Mouse (Mus musculus): Measurements from ENCODE around the gene Dnah8. TPM values are rescaled to one million over a fixed set of nuclear protein-coding genes. Genes with fewer than 3 reads are reported as not detected.
"Not testable (repeated sequence)": the region's sequence is repeated elsewhere in the genome, so short reads cannot be mapped to it uniquely, and the experiment has no call there.

Gene Dnah8
- polyA plus RNA-seq, 1 experiment from 2014 or later = 2.1 TPM

GRCm38 (mm10) chr17:30623200-30623599 lies 954 bp upstream of the Dnah8 start:
- Histone ChIP-seq H3K36me3 (ENCODE audit: control insufficient read depth, insufficient read depth, low read length) (no peaks in the 10 kb centered on the region), H3K4me1 (ENCODE audit: control insufficient read depth, insufficient read depth, low read length) (no peaks in the 10 kb centered on the region), H3K9me3 (ENCODE audit: control insufficient read depth, low read length) (no peaks in the 10 kb centered on the region), H3K4me3 (replicated peaks; ENCODE audit: low read depth, low read length) (no peak overlapping the region), H3K27ac (replicated peaks; ENCODE audit: low read depth, low read length) (no peak overlapping the region), H3K4me2 (ENCODE audit: low read length) (no peak overlapping the region), H3K9ac (replicated peaks; ENCODE audit: low read length) (no peak overlapping the region), H3K27me3 (ENCODE audit: control insufficient read depth, insufficient read depth, low read length) (no peaks in the 10 kb centered on the region)
- ATAC-seq (ENCODE audit: low FRiP score, low TSS enrichment) = no peak
- DNase-seq = no peak
- 82% methylated on average over 3 of the region's 3 CpGs for WGBS

- not testable (repeated sequence) for H3K9ac ChIP-seq (replicated peaks; ENCODE audit: low read length); H3K4me3 ChIP-seq (replicated peaks; ENCODE audit: low read depth, low read length); H3K9me3 ChIP-seq (ENCODE audit: control insufficient read depth, low read length); H3K27me3 ChIP-seq (ENCODE audit: control insufficient read depth, insufficient read depth, low read length); H3K4me2 ChIP-seq (ENCODE audit: low read length); H3K36me3 ChIP-seq (ENCODE audit: control insufficient read depth, insufficient read depth, low read length); ATAC-seq (ENCODE audit: low FRiP score, low TSS enrichment); H3K27ac ChIP-seq (replicated peaks; ENCODE audit: low read depth, low read length); H3K4me1 ChIP-seq (ENCODE audit: control insufficient read depth, insufficient read depth, low read length); DNase-seq
- WGBS = no CpG with 5 or more reads among the region's 20 CpGs
Observed at GRCm38 (mm10) chr17:30626719-30627118, 2.6 kb downstream of the Dnah8 start, which contains the start of gene Glo1. TSS of gene Glo1 (minus strand) at chr17:30626871.

- DNase-seq = peak; percentile 49
- no peak overlapping the region for H3K4me3 ChIP-seq (replicated peaks; ENCODE audit: low read depth, low read length)
- H3K36me3 ChIP-seq (ENCODE audit: control insufficient read depth, insufficient read depth, low read length) = no peaks in the 10 kb centered on the region
Observed at GRCm38 (mm10) chr17:30635367-30635766, 11.2 kb downstream of the Dnah8 start.

GRCm38 (mm10) chr17:30637714-30638113 lies 13.6 kb downstream of the Dnah8 start:
- Histone ChIP-seq H3K4me2 (ENCODE audit: low read length) (no peak overlapping the region), H3K4me3 (replicated peaks; ENCODE audit: low read depth, low read length) (no peak overlapping the region), H3K27me3 (ENCODE audit: control insufficient read depth, insufficient read depth, low read length) (no peaks in the 10 kb centered on the region), H3K36me3 (ENCODE audit: control insufficient read depth, insufficient read depth, low read length) (no peaks in the 10 kb centered on the region), H3K27ac (replicated peaks; ENCODE audit: low read depth, low read length) (no peak overlapping the region), H3K9me3 (ENCODE audit: control insufficient read depth, low read length) (no peaks in the 10 kb centered on the region), H3K9ac (replicated peaks; ENCODE audit: low read length) (no peak overlapping the region), H3K4me1 (ENCODE audit: control insufficient read depth, insufficient read depth, low read length) (0 out of 2 replicates have a peak, but pooled peaks cover 3% of the 10 kb centered on the region)
- WGBS = 68% methylated on average over 1 of the region's 1 CpGs
- ATAC-seq (ENCODE audit: low FRiP score, low TSS enrichment) (no peak), DNase-seq (no peak)

More at GRCm38 (mm10) chr17:30635367-30635766, 11.2 kb downstream of the Dnah8 start:
- Histone ChIP-seq H3K4me2 (ENCODE audit: low read length) (peak overlapping the region; percentile 19; the same call in 1 of the 2 replicates), H3K9me3 (ENCODE audit: control insufficient read depth, low read length) (no peaks in the 10 kb centered on the region), H3K27me3 (ENCODE audit: control insufficient read depth, insufficient read depth, low read length) (no peaks in the 10 kb centered on the region), H3K27ac (replicated peaks; ENCODE audit: low read depth, low read length) (no peak overlapping the region), H3K9ac (replicated peaks; ENCODE audit: low read length) (no peak overlapping the region), H3K4me1 (ENCODE audit: control insufficient read depth, insufficient read depth, low read length) (0 out of 2 replicates have a peak, but pooled peaks cover 3% of the 10 kb centered on the region)
- ATAC-seq (ENCODE audit: low FRiP score, low TSS enrichment) = no peak
- 12% methylated on average over 17 of the region's 17 CpGs for WGBS

- Histone ChIP-seq H3K9ac (replicated peaks; ENCODE audit: low read length) (no peak overlapping the region), H3K9me3 (ENCODE audit: control insufficient read depth, low read length) (no peaks in the 10 kb centered on the region), H3K27me3 (ENCODE audit: control insufficient read depth, insufficient read depth, low read length) (no peaks in the 10 kb centered on the region), H3K27ac (replicated peaks; ENCODE audit: low read depth, low read length) (no peak overlapping the region), H3K36me3 (ENCODE audit: control insufficient read depth, insufficient read depth, low read length) (no peaks in the 10 kb centered on the region), H3K4me2 (ENCODE audit: low read length) (no peak overlapping the region), H3K4me1 (ENCODE audit: control insufficient read depth, insufficient read depth, low read length) (0 out of 2 replicates have a peak, but pooled peaks cover 3% of the 10 kb centered on the region), H3K4me3 (replicated peaks; ENCODE audit: low read depth, low read length) (no peak overlapping the region)
- DNase-seq (no peak), ATAC-seq (ENCODE audit: low FRiP score, low TSS enrichment) (no peak)
- WGBS = 71% methylated on average over 2 of the region's 2 CpGs
Observed at GRCm38 (mm10) chr17:30638996-30639395, 14.8 kb downstream of the Dnah8 start.

- ATAC-seq (ENCODE audit: low FRiP score, low TSS enrichment) = no peak
- Histone ChIP-seq H3K27ac (replicated peaks; ENCODE audit: low read depth, low read length) (no peak overlapping the region), H3K9me3 (ENCODE audit: control insufficient read depth, low read length) (no peaks in the 10 kb centered on the region), H3K4me2 (ENCODE audit: low read length) (no peak overlapping the region), H3K4me3 (replicated peaks; ENCODE audit: low read depth, low read length) (no peak overlapping the region), H3K36me3 (ENCODE audit: control insufficient read depth, insufficient read depth, low read length) (no peaks in the 10 kb centered on the region), H3K4me1 (ENCODE audit: control insufficient read depth, insufficient read depth, low read length) (0 out of 2 replicates have a peak, but pooled peaks cover 3% of the 10 kb centered on the region), H3K9ac (replicated peaks; ENCODE audit: low read length) (no peak overlapping the region), H3K27me3 (ENCODE audit: control insufficient read depth, insufficient read depth, low read length) (no peaks in the 10 kb centered on the region)
- WGBS = 93% methylated on average over 5 of the region's 5 CpGs
- no peak for DNase-seq
Observed at GRCm38 (mm10) chr17:30640896-30641295, 16.7 kb downstream of the Dnah8 start.

- Histone ChIP-seq H3K4me1 (ENCODE audit: control insufficient read depth, insufficient read depth, low read length) (no peaks in the 10 kb centered on the region), H3K9me3 (ENCODE audit: control insufficient read depth, low read length) (no peaks in the 10 kb centered on the region), H3K27me3 (ENCODE audit: control insufficient read depth, insufficient read depth, low read length) (no peaks in the 10 kb centered on the region), H3K4me3 (replicated peaks; ENCODE audit: low read depth, low read length) (no peak overlapping the region), H3K27ac (replicated peaks; ENCODE audit: low read depth, low read length) (no peak overlapping the region), H3K4me2 (ENCODE audit: low read length) (no peak overlapping the region), H3K9ac (replicated peaks; ENCODE audit: low read length) (no peak overlapping the region), H3K36me3 (ENCODE audit: control insufficient read depth, insufficient read depth, low read length) (no peaks in the 10 kb centered on the region)
- no peak for ATAC-seq (ENCODE audit: low FRiP score, low TSS enrichment)
- 94% methylated on average over 3 of the region's 3 CpGs for WGBS
- DNase-seq = no peak
Observed at GRCm38 (mm10) chr17:30648770-30649169, 24.6 kb downstream of the Dnah8 start.

- H3K9me3 ChIP-seq (ENCODE audit: control insufficient read depth, low read length) = no peaks in the 10 kb centered on the region
- no peaks in the 10 kb centered on the region for H3K4me1 ChIP-seq (ENCODE audit: control insufficient read depth, insufficient read depth, low read length)
- no peaks in the 10 kb centered on the region for H3K36me3 ChIP-seq (ENCODE audit: control insufficient read depth, insufficient read depth, low read length)
- no peak for DNase-seq
- no peak overlapping the region for H3K9ac ChIP-seq (replicated peaks; ENCODE audit: low read length)
- no peak overlapping the region for H3K4me3 ChIP-seq (replicated peaks; ENCODE audit: low read depth, low read length)
- H3K4me2 ChIP-seq (ENCODE audit: low read length) = no peak overlapping the region
- ATAC-seq (ENCODE audit: low FRiP score, low TSS enrichment) = no peak
- no peaks in the 10 kb centered on the region for H3K27me3 ChIP-seq (ENCODE audit: control insufficient read depth, insufficient read depth, low read length)
- no peak overlapping the region for H3K27ac ChIP-seq (replicated peaks; ENCODE audit: low read depth, low read length)
- WGBS = 96% methylated on average over 6 of the region's 6 CpGs
Observed at GRCm38 (mm10) chr17:30653010-30653409, 28.9 kb downstream of the Dnah8 start.

GRCm38 (mm10) chr17:30657530-30658151 lies 33.5 kb downstream of the Dnah8 start:
- Histone ChIP-seq H3K27ac (replicated peaks; ENCODE audit: low read depth, low read length) (0 out of 2 replicates have a peak overlapping the region, but pooled peaks have one; percentile 39), H3K4me3 (replicated peaks; ENCODE audit: low read depth, low read length) (peak overlapping the region; percentile 29), H3K9ac (replicated peaks; ENCODE audit: low read length) (peak overlapping the region; percentile 31), H3K36me3 (ENCODE audit: control insufficient read depth, insufficient read depth, low read length) (no peaks in the 10 kb centered on the region), H3K4me1 (ENCODE audit: control insufficient read depth, insufficient read depth, low read length) (0 out of 2 replicates have a peak, but pooled peaks cover 3% of the 10 kb centered on the region), H3K27me3 (ENCODE audit: control insufficient read depth, insufficient read depth, low read length) (no peaks in the 10 kb centered on the region), H3K4me2 (ENCODE audit: low read length) (peak overlapping the region; percentile 53), H3K9me3 (ENCODE audit: control insufficient read depth, low read length) (no peaks in the 10 kb centered on the region)
- ATAC-seq (ENCODE audit: low FRiP score, low TSS enrichment) (no peak), DNase-seq (no peak)
- 45% methylated on average over 8 of the region's 8 CpGs for WGBS
